Mouse (Mus musculus) G1E (cell line): Measurements from ENCODE around the gene Gm14226.

Experiments
- CTCF ChIP-seq: IDR thresholded peaks from 2 replicates; pipeline ENCODE4 v1.5.1; 2012; ENCODE audit warnings: low read depth, low read length, inconsistent platforms, mixed read lengths
- GATA1 ChIP-seq: IDR thresholded peaks from 2 replicates; pipeline ENCODE4 v1.6.1; 2012; ENCODE audit warnings: borderline replicate concordance, low read length, inconsistent platforms, mixed read lengths
- TAL1 ChIP-seq: conservative IDR thresholded peaks from 2 replicates; pipeline ENCODE4 v1.6.1; 2012; ENCODE audit warnings: low read depth, low read length, inconsistent platforms, mixed read lengths

DNA sequence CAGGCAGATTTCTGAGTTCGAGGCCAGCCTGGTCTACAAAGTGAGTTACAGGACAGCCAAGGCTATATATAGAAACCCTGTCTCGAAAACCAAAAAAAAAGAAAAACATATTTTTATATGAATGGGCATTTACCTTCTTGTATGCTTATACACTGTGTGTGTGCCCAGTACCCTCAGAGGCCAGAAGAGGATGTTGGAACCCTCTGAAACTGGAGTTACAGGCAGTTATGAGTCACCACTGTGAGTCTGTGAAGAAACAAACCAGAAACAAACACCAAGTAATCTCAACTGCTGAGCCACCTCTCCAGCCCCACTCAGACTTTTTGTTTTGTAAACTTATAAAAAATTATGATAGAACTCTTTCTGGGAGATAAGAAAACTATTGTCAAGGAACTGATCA is 28.7 kb downstream of the Gm14226 start:
- TF ChIP-seq CTCF: no peak
- no peak for TF ChIP-seq GATA1
- no peak for TF ChIP-seq TAL1
